Mouse (Mus musculus) spleen, adult 2 months (tissue): Measurements from ENCODE around the gene Spats2.

Experiments used
- CTCF ChIP-seq: fragments of 200-500 bp; IDR thresholded peaks from 2 replicates; pipeline ENCODE4 v1.5.1; 2011; ENCODE audit warnings: mild to moderate bottlenecking, inconsistent platforms; ENCODE audit not compliant: insufficient read depth, insufficient read length, insufficient replicate concordance; ENCODE audit errors: extremely low read depth
- POLR2A ChIP-seq: fragments of 200-500 bp; IDR thresholded peaks from 2 replicates; pipeline ENCODE4 v1.6.1; 2011; ENCODE audit warnings: low read depth, low read length, inconsistent platforms

DNA sequence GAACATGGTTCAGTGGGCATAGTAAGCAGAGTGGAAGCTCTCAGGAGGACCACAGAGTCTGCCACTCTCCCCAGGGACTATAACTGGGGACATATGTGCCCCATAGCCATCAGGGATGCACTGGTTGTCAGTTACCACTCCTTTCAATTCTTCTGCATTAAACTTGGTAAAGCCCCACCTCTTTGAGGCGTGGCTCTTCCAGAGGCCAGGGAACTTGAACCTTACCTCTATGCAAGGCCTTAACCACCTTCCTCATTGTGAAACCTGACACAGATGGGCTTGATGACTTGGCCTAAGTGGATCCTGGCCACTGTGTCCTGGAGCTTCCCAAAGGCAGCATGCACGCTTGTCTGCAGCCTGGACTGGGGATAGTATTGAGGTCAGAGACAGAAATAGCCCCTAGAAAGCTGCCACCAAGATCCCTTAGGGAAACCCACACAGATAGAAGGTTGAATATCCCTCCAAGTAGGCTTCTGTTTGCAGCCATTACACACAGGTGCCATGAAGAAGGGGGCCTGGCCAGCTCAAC is 128.8 kb downstream of the Spats2 start:
- TF ChIP-seq CTCF (no peak), POLR2A (no peak)
